Mouse (Mus musculus): ENCODE measurements around the gene Cyb5b.

The Cyb5b gene

GRCm38 (mm10) chr8:107219078-107219477, 68.6 kb downstream of the Cyb5b start:
- no peak for DNase-seq (ENCODE audit: low read depth in 2 of 2, low spot score in 2 of 2)

DNA sequence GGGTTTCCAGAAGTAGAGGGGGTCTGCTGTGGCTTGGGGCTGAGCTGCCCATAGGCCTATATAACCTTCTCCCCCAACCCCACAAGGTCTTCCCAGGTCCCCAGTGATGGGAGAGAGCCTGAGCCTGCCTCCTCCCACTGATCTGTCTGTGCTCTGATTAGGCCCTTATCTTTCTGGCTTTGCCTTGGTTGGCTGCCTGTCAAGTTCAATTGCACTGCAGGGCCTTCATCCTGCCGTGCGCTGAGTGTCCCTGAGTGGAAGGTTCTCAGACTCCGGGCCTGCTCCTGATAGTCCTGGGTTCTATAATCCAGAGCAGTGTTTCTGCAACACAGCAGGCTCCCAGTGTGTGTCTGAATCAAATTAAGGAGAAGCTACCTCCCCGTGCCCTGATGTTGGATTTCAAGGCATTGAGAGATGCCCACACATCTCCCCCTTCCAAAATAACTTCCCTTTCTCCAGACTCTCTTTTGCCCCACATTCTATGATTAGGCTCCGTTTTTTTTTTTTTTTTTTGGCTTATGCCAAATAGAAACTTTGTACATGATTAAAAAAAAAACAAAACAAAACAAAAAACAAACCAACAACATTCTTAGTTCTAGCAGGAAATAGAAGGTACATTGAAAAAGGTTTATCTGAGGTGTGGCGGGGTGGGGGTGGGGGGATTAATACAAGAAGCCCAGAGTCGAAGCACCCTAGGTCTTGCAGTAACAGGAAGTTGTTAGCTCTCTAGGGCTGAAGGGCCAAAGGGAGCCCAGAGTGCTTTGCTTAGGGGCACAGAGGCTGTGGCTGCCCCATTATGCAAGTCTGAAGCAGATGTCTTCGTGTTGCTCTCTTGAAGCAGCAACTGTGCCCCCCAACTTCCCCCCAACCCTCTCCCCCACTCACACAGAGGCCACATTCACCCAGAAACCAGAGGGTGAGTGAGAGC, 71.7 kb downstream of the Cyb5b start:
- DNase-seq (ENCODE audit: low read depth in 2 of 2, low spot score in 2 of 2) = no peak

DNA sequence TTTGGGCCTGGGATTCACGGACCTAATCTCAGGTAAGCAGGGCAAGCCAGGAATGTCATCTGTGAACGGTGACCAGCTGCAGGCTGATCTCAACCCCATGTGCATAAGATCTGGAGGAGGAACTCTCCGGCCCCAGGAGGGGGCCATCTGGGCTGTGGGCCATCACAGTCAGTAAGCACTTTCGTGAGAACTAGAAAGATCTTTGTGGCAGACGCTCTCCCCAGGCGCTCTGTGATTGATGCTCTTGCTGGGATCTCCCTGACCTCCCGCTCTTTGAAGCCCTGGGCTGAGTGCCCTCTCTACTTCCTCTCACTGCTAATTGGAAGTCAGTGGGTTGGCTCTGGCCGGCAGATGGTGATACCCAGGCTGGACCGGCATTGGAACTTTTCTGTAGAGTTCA, 75.7 kb downstream of the Cyb5b start:
- DNase-seq (ENCODE audit: low read depth in 2 of 2, low spot score in 2 of 2) = no peak

- DNase-seq (ENCODE audit: low read depth in 2 of 2, low spot score in 2 of 2) = no peak
These were observed 76.7 kb downstream of the Cyb5b start for GRCm38 (mm10) chr8:107227011-107227626.

DNA sequence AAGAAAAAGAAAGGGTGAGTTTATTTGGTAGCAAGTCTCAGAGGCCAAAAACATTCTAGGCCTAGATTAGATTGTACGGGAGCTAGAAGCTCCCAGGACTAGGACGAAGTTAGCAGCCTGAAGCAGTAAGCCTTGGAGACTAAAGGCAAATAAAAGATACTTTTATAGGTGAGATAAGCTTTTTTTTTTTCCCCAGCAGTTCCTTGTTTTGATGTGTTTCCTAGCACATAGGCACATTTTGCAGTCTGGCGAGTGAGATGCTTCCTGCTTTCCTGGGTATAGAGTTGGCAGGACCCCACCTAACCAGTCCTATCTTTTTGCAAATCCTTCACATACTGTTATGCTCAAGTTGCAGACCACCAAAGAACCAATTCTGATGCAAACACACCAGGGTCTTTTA, 82.8 kb downstream of the Cyb5b start:
- DNase-seq (ENCODE audit: low read depth in 2 of 2, low spot score in 2 of 2) = no peak

DNA sequence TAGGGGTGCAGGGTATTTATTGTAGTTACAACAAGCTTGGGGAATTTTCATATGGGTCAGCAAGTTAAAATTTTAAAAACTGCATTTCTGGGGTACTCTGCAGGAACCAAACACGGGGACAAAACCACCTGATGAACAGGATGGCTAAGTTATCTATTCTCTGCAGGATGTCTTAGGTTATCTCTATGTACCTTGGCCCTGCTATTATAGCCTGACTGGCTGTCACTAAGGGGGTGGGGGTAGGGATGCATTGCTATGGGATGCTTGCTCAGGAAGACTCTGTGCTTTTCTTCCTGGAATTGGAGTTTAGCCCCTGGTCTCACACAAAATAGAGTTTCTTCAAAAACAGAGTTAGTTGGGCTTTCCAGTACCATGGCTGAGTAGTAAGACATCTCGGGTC, 83.3 kb downstream of the Cyb5b start:
- DNase-seq (ENCODE audit: low read depth in 2 of 2, low spot score in 2 of 2) = no peak

All from CD8-positive naive resting alpha-beta T cell, adult 2 months (primary cell).